9 mouse cellular contexts compared by ENCODE assay signal in the genomic region with DNA sequence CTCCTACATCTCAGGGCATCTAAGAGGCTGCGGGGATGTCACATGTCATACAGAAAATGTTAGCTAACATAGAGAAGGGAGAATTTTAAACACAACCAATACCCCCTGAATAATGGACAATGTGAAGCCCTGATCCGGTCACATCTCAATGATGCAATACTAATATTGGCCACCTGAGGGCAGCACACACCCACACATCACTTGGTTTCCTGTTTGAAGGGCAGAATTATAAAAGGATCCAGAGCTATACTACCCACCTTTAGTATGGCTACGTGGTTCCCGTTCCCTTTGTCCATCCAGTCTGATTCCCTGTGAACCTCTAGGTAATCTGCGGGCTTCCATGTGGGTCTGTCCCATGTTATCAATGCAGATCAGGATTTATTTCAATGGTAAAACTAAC. TPM values are rescaled to one million over a fixed set of nuclear protein-coding genes. Genes with fewer than 3 reads are reported as not detected.
DNase-seq lines count a peak whose midpoint lies in the region; ATAC-seq lines count a peak whose summit lies in the region.
"Had no signal": no experiment of that assay in that cellular context is flagged by ENCODE, and none has a peak within 500 bp of the region (broad histone marks: within the 10 kb centered on the region; RNA-seq: fewer than 3 reads in every experiment).

No protein-coding gene starts in this region.

- ATAC-seq in activated CD4-positive, CD25-positive, alpha-beta regulatory T cell, adult 4 months = peak; percentile 43
- peak; percentile 63 for ATAC-seq in granulocyte monocyte progenitor cell, adult 5-6 weeks (replicated peaks; ENCODE audit: poor library complexity, severe bottlenecking)

- H3K36me3 ChIP-seq in heart, embryonic 10.5 days = no peaks in the 10 kb centered on the region

- H3K9me3 ChIP-seq in heart, embryonic 10.5 days = no peaks in the 10 kb centered on the region

- H3K4me1 ChIP-seq in heart, embryonic 10.5 days = no peaks in the 10 kb centered on the region

- H3K27ac ChIP-seq in heart, embryonic 10.5 days = no peak overlapping the region

- H3K27me3 ChIP-seq in heart, embryonic 10.5 days (ENCODE audit: insufficient read depth, poor library complexity, severe bottlenecking) = peaks cover 52% of the 10 kb centered on the region; the same call in 1 of the 2 replicates

- 21% methylated on average over 5 of the region's 5 CpGs for WGBS in heart, embryonic 10.5 days

- peak; percentile 34 to 83 for DNase-seq in heart, adult 18-20 months
- DNase-seq in heart, embryonic 10.5 days (ENCODE audit: low spot score) = no peak
- DNase-seq in embryo, embryonic 10 days (ENCODE audit: low spot score) = peak; percentile 83
- DNase-seq in layer of hippocampus, adult 9-11 months = peak; percentile 38
- DNase-seq in mesoderm, embryonic 11.5 days (ENCODE audit: low read depth, low spot score) = peak; percentile 71
- peak; percentile 50 to 58 for DNase-seq in right cerebral cortex, postnatal 36 days (ENCODE audit: low spot score in 2 of 2)

- no peak overlapping the region for H3K4me3 ChIP-seq in heart, embryonic 10.5 days

RNA-seq across cellular contexts. Expression of a gene that starts 41.4 kb away (rescaled TPM):
- total RNA-seq in heart, adult 18-20 months (2021) = not detected
- polyA plus RNA-seq in heart, embryonic 10.5 days (2016; fragmentation: Nextera tagmentation; extraction: Ambion mirVana) = 0.06 TPM in 1 of 2 replicates, not detected in the other
- polyA plus RNA-seq in activated CD4-positive, CD25-positive, alpha-beta regulatory T cell, adult 4 months (2017; shearing (Covaris generic)) = not detected
- not detected in 2 replicates for total RNA-seq in granulocyte monocyte progenitor cell, adult 5-6 weeks (2014; fragmentation: Nextera tagmentation)
- total RNA-seq in granulocyte monocyte progenitor cell, adult 5-6 weeks (2017) = not detected in 2 replicates
- polyA plus RNA-seq: liver, embryonic 16.5 days had no signal

RNA-seq across cellular contexts. Expression of a gene that starts 47.2 kb away (rescaled TPM):
- 1 to 10 TPM; 1.3 to 1.6 TPM for total RNA-seq in heart, adult 18-20 months (2021)
- 0.06 and 0.18 TPM in 2 replicates for polyA plus RNA-seq in heart, embryonic 10.5 days (2016; fragmentation: Nextera tagmentation; extraction: Ambion mirVana)
- polyA plus RNA-seq in activated CD4-positive, CD25-positive, alpha-beta regulatory T cell, adult 4 months (2017; shearing (Covaris generic)) = under 1 TPM in 1 of 2 experiments, not detected in 1; 0.05 TPM
- 0.15 TPM in 1 of 2 replicates, not detected in the other for total RNA-seq in granulocyte monocyte progenitor cell, adult 5-6 weeks (2014; fragmentation: Nextera tagmentation)
- not detected in 2 replicates for total RNA-seq in granulocyte monocyte progenitor cell, adult 5-6 weeks (2017)
